ENCODE assay signal across 8 mouse cellular contexts in genomic region chr10:39171134-39171533, GRCm38 (mm10). TPM values are rescaled to one million over a fixed set of nuclear protein-coding genes. Genes with fewer than 3 reads are reported as not detected.
A peak's percentile ranks its signal among the peaks of the same experiment; 100 is the strongest.
DNase-seq lines count a peak whose midpoint lies in the region; ATAC-seq lines count a peak whose summit lies in the region.

No protein-coding gene starts in this region.

- peak; percentile 94 for DNase-seq in T-cell, adult 2 months (ENCODE audit: low spot score)
- DNase-seq in cerebellum, postnatal 36 days, result peak; percentile 94 to 96
- DNase-seq in frontal cortex, postnatal 36 days (ENCODE audit: low spot score in 2 of 2), result peak; percentile 91 to 96
- DNase-seq in left cerebral cortex, adult 11 months (ENCODE audit: low spot score), result peak; percentile 89
- DNase-seq in lung, postnatal 4 days, result peak; percentile 93
- DNase-seq in retina, postnatal 7 days (ENCODE audit: low read depth, low spot score), result peak; percentile 75
- DNase-seq in urinary bladder, adult 2 months (ENCODE audit: low spot score), result peak; percentile 77

- H3K4me1 ChIP-seq in hindbrain, embryonic 15.5 days (replicated peaks), result peaks cover 36% of the 10 kb centered on the region

- ATAC-seq in hindbrain, embryonic 15.5 days (ENCODE audit: low FRiP score, low read depth), result peak; percentile 89

- peak overlapping the region; percentile 38 for H3K4me3 ChIP-seq in hindbrain, embryonic 15.5 days

- H3K4me2 ChIP-seq in hindbrain, embryonic 15.5 days, result peak overlapping the region; percentile 72

- H3K27me3 ChIP-seq in hindbrain, embryonic 15.5 days, result no peaks in the 10 kb centered on the region

- H3K36me3 ChIP-seq in hindbrain, embryonic 15.5 days, result no peaks in the 10 kb centered on the region

- WGBS in hindbrain, embryonic 15.5 days, result under 1% methylated on average over 19 of the region's 19 CpGs

- H3K9me3 ChIP-seq in hindbrain, embryonic 15.5 days, result no peaks in the 10 kb centered on the region

- H3K27ac ChIP-seq in hindbrain, embryonic 15.5 days (replicated peaks), result peak overlapping the region; percentile 97

- peak overlapping the region; percentile 50 for H3K9ac ChIP-seq in hindbrain, embryonic 15.5 days

RNA-seq across cellular contexts. Expression of gene Ccn6, which starts 7.5 kb away (rescaled TPM):
- polyA plus RNA-seq in hindbrain, embryonic 15.5 days (2015; fragmentation: Nextera tagmentation; extraction: Ambion mirVana), result 0.36 and 0.43 TPM in 2 replicates
- polyA plus RNA-seq in urinary bladder, adult 2 months (2012; rRNA removed), result 0.25 and 0.26 TPM in 2 replicates

RNA-seq across cellular contexts. Expression of gene Tube1, which starts 37.4 kb away (rescaled TPM):
- 6.6 and 8.6 TPM in 2 replicates for polyA plus RNA-seq in hindbrain, embryonic 15.5 days (2015; fragmentation: Nextera tagmentation; extraction: Ambion mirVana)
- polyA plus RNA-seq in urinary bladder, adult 2 months (2012; rRNA removed), result 2.2 and 2.8 TPM in 2 replicates

RNA-seq across cellular contexts. Expression of gene Fam229b, which starts 37.4 kb away (rescaled TPM):
- 28.0 and 33.6 TPM in 2 replicates for polyA plus RNA-seq in hindbrain, embryonic 15.5 days (2015; fragmentation: Nextera tagmentation; extraction: Ambion mirVana)
- 5.9 and 7.3 TPM in 2 replicates for polyA plus RNA-seq in urinary bladder, adult 2 months (2012; rRNA removed)

Comparison
In these comparisons a context has a peak if more than half of its experiments do, and no peak if none do; other contexts are left out.
1. Peak in every context shown above with its lines: DNase-seq, ATAC-seq, H3K4me3 ChIP-seq and H3K27ac ChIP-seq.